8 mouse cellular contexts compared by ENCODE assay signal in genomic region chr15:100040541-100041266, GRCm38 (mm10). TPM values are rescaled to one million over a fixed set of nuclear protein-coding genes. Genes with fewer than 3 reads are reported as not detected.
DNase-seq lines count a peak whose midpoint lies in the region; ATAC-seq and TF ChIP-seq lines count a peak whose summit lies in the region.

No protein-coding gene starts in this region.

- no peak for TF ChIP-seq CTCF in layer of hippocampus, adult 2 months (conservative IDR thresholded peaks at IDR 0.05)

- H3K4me3 ChIP-seq in layer of hippocampus, adult 2 months = peak overlapping the region; percentile 95
- H3K4me3 ChIP-seq in forebrain, embryonic 13.5 days = peak overlapping the region; percentile 65
- H3K4me3 ChIP-seq in intestine, embryonic 16.5 days (ENCODE audit: low read length) = no peak overlapping the region
- peak overlapping the region; percentile 93 for H3K4me3 ChIP-seq in neural tube, embryonic 13.5 days

- peak overlapping the region; percentile 98 for H3K27ac ChIP-seq in layer of hippocampus, adult 2 months
- H3K27ac ChIP-seq in forebrain, embryonic 13.5 days = peak overlapping the region; percentile 58
- H3K27ac ChIP-seq in intestine, embryonic 16.5 days (ENCODE audit: low read length) = peak overlapping the region; percentile 42; the same call in 1 of the 2 replicates
- H3K27ac ChIP-seq in neural tube, embryonic 13.5 days (replicated peaks) = peak overlapping the region; percentile 77

- no peak for ATAC-seq in forebrain, embryonic 13.5 days
- no peak for ATAC-seq in intestine, embryonic 16.5 days
- ATAC-seq in neural tube, embryonic 13.5 days (ENCODE audit: low read depth) = 0 out of 2 replicates have a peak, but pooled peaks have one; percentile 21

- DNase-seq in layer of hippocampus, adult 2 months (ENCODE audit: low spot score in 2 of 2) = no peak
- DNase-seq in layer of hippocampus, adult 8-10 months (ENCODE audit: low spot score in 2 of 2) = no peak
- DNase-seq in T-cell, adult 2 months (ENCODE audit: low spot score) = peak; percentile 48
- no peak for DNase-seq in gastrocnemius, postnatal 4 days (ENCODE audit: low spot score in 2 of 2)
- no peak for DNase-seq in adrenal gland, postnatal 10 days

- 22% methylated on average over 14 of the region's 14 CpGs for WGBS in forebrain, embryonic 13.5 days
- 31% methylated on average over 14 of the region's 14 CpGs for WGBS in intestine, embryonic 16.5 days
- WGBS in neural tube, embryonic 13.5 days = 22% methylated on average over 14 of the region's 14 CpGs

- H3K36me3 ChIP-seq in forebrain, embryonic 13.5 days (ENCODE audit: poor library complexity, severe bottlenecking) = no peaks in the 10 kb centered on the region
- no peaks in the 10 kb centered on the region for H3K36me3 ChIP-seq in intestine, embryonic 16.5 days (ENCODE audit: control insufficient read depth, insufficient read depth, low read length)
- no peaks in the 10 kb centered on the region for H3K36me3 ChIP-seq in neural tube, embryonic 13.5 days

- peak overlapping the region; percentile 86 for H3K9ac ChIP-seq in forebrain, embryonic 13.5 days
- peak overlapping the region; percentile 35; the same call in 1 of the 2 replicates for H3K9ac ChIP-seq in intestine, embryonic 16.5 days (ENCODE audit: low read depth, low read length)
- peak overlapping the region; percentile 98 for H3K9ac ChIP-seq in neural tube, embryonic 13.5 days

- H3K4me1 ChIP-seq in forebrain, embryonic 13.5 days = peaks cover 37% of the 10 kb centered on the region
- H3K4me1 ChIP-seq in intestine, embryonic 16.5 days (ENCODE audit: control insufficient read depth, insufficient read depth, low read length) = peaks cover 26% of the 10 kb centered on the region
- H3K4me1 ChIP-seq in neural tube, embryonic 13.5 days (replicated peaks) = peaks cover 52% of the 10 kb centered on the region

- peak overlapping the region; percentile 73 for H3K4me2 ChIP-seq in forebrain, embryonic 13.5 days
- peak overlapping the region; percentile 30 for H3K4me2 ChIP-seq in intestine, embryonic 16.5 days (ENCODE audit: low read depth, low read length)
- H3K4me2 ChIP-seq in neural tube, embryonic 13.5 days = peak overlapping the region; percentile 65

- H3K27me3 ChIP-seq in forebrain, embryonic 13.5 days = no peaks in the 10 kb centered on the region
- H3K27me3 ChIP-seq in intestine, embryonic 16.5 days (replicated peaks; ENCODE audit: control insufficient read depth, insufficient read depth, low read length) = no peaks in the 10 kb centered on the region
- H3K27me3 ChIP-seq in neural tube, embryonic 13.5 days = no peaks in the 10 kb centered on the region

- no peaks in the 10 kb centered on the region for H3K9me3 ChIP-seq in forebrain, embryonic 13.5 days (replicated peaks)
- H3K9me3 ChIP-seq in intestine, embryonic 16.5 days (ENCODE audit: control insufficient read depth, low read length) = no peaks in the 10 kb centered on the region
- H3K9me3 ChIP-seq in neural tube, embryonic 13.5 days = no peaks in the 10 kb centered on the region

RNA-seq across cellular contexts. Expression of gene Dip2b, which starts 2.2 kb away (rescaled TPM):
- 10 to 100 TPM; 47.7 to 51.3 TPM for total RNA-seq in layer of hippocampus, adult 2 months (2021)
- 10 to 100 TPM; 46.0 to 55.2 (median 48.7) TPM for total RNA-seq in layer of hippocampus, adult 8-10 months (2022)
- 18.8 and 20.3 TPM in 2 replicates for polyA plus RNA-seq in forebrain, embryonic 13.5 days (2015; fragmentation: Nextera tagmentation; extraction: Ambion mirVana)
- polyA plus RNA-seq in intestine, embryonic 16.5 days (2015; fragmentation: Nextera tagmentation; extraction: Ambion mirVana) = 5.6 and 6.3 TPM in 2 replicates
- polyA plus RNA-seq in neural tube, embryonic 13.5 days (2015; fragmentation: Nextera tagmentation; extraction: Ambion mirVana) = 18.4 and 18.5 TPM in 2 replicates
- 10 to 100 TPM; 25.6 to 25.9 TPM for total RNA-seq in gastrocnemius, postnatal 4 days (2021)
- 10 to 100 TPM; 19.0 to 24.5 TPM for total RNA-seq in adrenal gland, postnatal 10 days (2021)

Comparison
In these comparisons a context has a peak if more than half of its experiments do, and no peak if none do; other contexts are left out.
1. H3K27ac ChIP-seq: peak in every context shown above with its lines; median percentile 98 in layer of hippocampus, adult 2 months; 77 in neural tube, embryonic 13.5 days; 58 in forebrain, embryonic 13.5 days; 42 in intestine, embryonic 16.5 days.
2. H3K9ac ChIP-seq: peak in every context shown above with its lines; median percentile 98 in neural tube, embryonic 13.5 days; 86 in forebrain, embryonic 13.5 days; 35 in intestine, embryonic 16.5 days.